Mouse (Mus musculus): Measurements from ENCODE around the gene Cacnb3.

The Cacnb3 gene

GRCm38 (mm10) chr15:98635291-98635841 is 4.7 kb downstream of the Cacnb3 start:
- no peak for DNase-seq (ENCODE audit: low spot score in 2 of 2)

- DNase-seq (ENCODE audit: low spot score in 2 of 2) = no peak
Observed at GRCm38 (mm10) chr15:98636517-98636916, 5.9 kb downstream of the Cacnb3 start.

DNA sequence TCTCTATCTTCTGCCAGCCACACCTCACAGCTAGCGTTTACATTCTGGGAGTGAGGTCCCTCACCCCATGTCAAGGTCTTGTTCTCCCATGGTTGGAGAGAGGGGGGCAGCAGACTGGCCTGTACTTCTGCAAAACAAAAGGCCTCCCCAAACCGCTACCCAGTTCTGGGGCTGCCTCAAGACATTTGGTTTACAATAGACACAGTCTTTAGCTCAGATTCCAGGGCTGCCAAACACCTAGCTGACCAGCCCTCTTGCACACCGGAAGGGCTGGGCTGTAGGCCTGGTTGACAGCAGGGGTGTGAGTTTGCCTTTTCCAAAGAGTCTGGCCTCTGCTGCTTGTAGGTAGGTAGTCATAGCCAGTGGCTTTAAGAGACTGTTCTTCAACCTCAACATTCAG is 6.5 kb downstream of the Cacnb3 start:
- DNase-seq (ENCODE audit: low spot score in 2 of 2) = no peak

DNA sequence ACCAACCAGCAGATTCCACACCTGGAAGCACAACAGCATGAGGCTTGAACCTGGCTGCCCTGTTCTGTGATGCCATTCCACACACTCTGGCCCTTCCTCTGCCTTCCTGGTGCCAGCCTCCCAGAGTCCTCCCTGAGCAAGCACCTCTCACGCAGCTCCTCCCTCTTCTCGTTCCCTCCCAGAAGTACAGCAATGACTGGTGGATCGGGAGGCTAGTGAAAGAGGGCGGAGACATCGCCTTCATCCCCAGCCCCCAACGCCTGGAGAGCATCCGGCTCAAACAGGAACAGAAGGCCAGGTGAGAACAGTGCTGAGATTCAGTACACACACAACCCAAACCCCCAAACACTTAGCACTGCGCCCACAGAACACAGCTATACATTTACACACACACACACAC is 9.5 kb downstream of the Cacnb3 start:
- DNase-seq (ENCODE audit: low spot score in 2 of 2) = no peak

DNA sequence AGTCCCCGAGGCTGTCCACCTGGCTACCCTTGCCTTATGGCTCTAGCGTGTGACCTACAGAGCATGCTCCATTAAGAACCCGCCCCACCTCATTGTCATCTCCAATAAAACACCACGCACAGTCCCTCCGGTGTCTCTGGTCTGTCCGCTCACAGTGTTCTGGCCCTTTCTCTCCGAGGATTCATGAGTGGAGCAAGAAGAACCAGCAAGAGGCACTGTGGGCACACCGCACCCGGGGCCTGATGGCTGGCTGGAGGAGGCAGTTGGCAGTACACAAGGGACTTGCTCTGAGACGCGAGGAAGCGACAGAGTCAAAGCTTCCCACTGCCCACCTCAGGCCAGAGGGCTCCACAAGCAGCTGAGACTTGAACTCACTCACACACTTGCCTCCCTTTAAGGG is 13.8 kb downstream of the Cacnb3 start:
- no peak for DNase-seq (ENCODE audit: low spot score in 2 of 2)

GRCm38 (mm10) chr15:98645057-98646026 is 14.7 kb downstream of the Cacnb3 start:
- no peak for DNase-seq (ENCODE audit: low spot score in 2 of 2)

- DNase-seq (ENCODE audit: low spot score in 2 of 2) = no peak
Observed at GRCm38 (mm10) chr15:98646737-98647136, 16.1 kb downstream of the Cacnb3 start.

DNA sequence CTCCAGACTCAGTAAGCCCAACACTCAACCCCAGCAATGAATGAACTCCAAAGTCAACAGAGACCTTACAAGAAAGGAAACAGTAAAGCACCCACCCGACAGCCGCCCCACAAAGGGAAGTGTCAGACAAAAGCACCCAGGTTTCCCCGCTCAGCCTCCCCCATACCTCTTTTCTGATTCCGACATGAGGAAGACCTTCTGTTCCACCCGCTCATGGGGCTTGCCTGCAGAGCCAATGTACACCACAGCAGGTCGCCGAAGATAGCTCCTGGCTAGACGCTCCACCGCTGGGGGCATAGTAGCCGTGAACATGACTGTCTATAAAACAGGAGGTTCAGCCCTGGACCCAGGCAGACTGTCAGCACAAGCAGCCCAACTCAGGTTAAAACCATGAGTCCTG is 16.7 kb downstream of the Cacnb3 start:
- DNase-seq (ENCODE audit: low spot score in 2 of 2) = no peak

- DNase-seq (ENCODE audit: low spot score in 2 of 2) = no peak
Observed at GRCm38 (mm10) chr15:98648071-98648470, 17.4 kb downstream of the Cacnb3 start.

- DNase-seq (ENCODE audit: low spot score in 2 of 2) = no peak
Observed at GRCm38 (mm10) chr15:98651431-98651830, 20.8 kb downstream of the Cacnb3 start.

- DNase-seq (ENCODE audit: low spot score in 2 of 2) = no peak
Observed at GRCm38 (mm10) chr15:98652174-98652573, 21.5 kb downstream of the Cacnb3 start.

GRCm38 (mm10) chr15:98656982-98657751 is 26.5 kb downstream of the Cacnb3 start:
- DNase-seq (ENCODE audit: low spot score in 2 of 2) = no peak

DNA sequence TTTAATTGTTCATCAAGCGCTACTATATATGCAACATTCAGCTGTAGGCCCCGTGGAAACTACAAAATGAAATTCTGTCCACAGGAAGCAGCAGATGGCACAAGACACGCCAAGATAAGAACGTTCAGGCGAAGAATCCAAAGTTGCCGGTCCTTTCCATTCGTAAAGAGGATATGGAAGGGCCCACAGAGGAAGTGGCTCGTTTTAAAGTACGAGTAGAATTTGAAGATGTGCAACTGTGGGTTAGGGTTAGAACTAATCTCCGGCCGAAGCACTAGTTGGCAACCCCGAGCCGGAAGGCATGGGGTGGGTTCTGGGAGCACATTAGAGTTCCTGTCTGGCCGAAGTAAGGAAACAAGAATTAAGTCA is 31.5 kb downstream of the Cacnb3 start:
- DNase-seq (ENCODE audit: low spot score in 2 of 2) = no peak

GRCm38 (mm10) chr15:98662567-98663545 is 32.2 kb downstream of the Cacnb3 start, which contains the start of gene Ddx23:
TSS of gene Ddx23 (minus strand) at chr15:98662894.
- peak; percentile 86 to 91 for DNase-seq (ENCODE audit: low spot score in 2 of 2)

GRCm38 (mm10) chr15:98664042-98664907 is 33.6 kb downstream of the Cacnb3 start:
- DNase-seq (ENCODE audit: low spot score in 2 of 2) = no peak

DNA sequence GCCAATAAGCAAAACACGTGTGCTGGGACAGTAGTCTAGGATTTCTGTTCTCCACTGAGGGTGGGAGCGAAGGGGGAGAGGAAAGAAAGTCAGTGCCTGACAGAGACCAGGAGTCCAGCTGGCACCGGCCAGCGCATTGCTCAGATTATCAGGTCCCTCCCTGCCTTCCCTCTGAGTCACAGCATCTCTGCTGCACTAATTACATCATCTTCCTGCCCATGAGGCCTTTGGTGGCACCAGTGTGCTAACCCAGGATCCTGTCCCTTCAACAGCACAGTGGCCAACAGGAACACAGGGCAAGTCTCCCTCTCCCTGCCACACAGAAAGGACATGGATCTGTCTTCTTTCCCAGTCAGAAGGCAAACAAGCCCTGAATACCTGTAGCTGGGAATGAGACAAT is 42.0 kb downstream of the Cacnb3 start:
- DNase-seq (ENCODE audit: low spot score in 2 of 2) = no peak

GRCm38 (mm10) chr15:98673732-98674131 is 43.1 kb downstream of the Cacnb3 start:
- DNase-seq (ENCODE audit: low spot score in 2 of 2) = no peak

DNA sequence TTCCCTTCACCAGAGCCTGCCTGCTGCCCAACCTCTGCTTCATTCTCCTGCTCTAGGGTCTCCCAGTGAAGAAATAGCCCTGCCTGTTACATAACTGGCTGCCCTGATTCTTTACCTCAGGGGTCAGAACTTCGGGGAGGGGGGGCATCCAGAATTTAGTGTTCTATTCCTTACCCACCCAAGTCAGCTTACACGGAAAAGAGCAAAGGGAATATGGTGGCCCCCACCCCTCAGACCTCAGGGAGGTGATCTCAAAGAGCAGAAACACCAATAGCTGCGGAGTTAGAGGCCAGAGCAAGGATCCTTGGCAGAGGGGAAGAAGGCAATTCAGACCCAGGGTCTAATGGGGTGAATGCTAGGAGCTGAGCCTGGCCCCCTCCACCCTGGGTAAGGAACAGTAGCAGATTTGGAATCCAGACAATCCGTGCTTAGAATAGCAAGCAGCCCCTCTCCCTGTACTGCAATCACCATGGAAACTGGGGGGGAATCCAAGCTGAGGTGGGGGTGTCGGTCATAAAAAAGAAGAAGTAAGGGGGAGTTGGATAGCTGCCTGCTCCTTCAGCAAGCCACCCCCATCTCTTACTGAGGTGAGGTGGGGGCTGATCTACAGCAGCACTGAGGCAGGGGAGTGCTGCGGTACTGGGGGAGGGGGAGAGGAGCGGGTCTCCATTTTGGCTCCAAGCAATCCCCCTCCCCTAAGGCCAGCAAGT is 43.8 kb downstream of the Cacnb3 start:
- DNase-seq (ENCODE audit: low spot score in 2 of 2) = no peak

DNA sequence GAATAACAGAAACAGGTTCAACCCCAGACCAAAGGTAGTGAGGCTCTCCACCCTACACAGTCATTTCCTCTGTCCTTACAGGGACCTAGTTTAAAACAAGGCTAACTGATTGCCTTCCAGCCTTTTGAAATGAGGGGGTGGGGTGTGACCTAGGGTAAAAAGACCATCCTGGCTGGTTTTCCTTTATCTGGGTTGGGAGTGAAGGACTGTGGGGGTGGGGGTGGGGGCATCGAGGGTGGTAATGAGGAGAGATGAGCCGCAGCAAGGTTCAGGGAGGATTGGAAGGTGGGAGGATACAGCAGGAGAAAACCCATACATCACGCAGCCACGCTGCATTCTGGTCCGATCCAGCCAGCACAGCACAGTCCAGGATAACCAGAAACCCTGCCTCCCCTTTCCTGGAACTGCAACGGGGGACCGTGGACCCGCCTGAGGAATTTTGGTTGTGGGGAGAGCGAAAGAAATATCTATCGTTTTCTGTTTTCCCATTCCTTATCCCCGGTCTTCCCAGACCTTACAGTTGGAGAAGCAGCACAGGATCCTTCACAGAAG is 44.4 kb downstream of the Cacnb3 start:
- no peak for DNase-seq (ENCODE audit: low spot score in 2 of 2)

All from natural killer cell, adult 2 months (primary cell).